12 mouse cellular contexts compared by ENCODE assay signal in the genomic region with DNA sequence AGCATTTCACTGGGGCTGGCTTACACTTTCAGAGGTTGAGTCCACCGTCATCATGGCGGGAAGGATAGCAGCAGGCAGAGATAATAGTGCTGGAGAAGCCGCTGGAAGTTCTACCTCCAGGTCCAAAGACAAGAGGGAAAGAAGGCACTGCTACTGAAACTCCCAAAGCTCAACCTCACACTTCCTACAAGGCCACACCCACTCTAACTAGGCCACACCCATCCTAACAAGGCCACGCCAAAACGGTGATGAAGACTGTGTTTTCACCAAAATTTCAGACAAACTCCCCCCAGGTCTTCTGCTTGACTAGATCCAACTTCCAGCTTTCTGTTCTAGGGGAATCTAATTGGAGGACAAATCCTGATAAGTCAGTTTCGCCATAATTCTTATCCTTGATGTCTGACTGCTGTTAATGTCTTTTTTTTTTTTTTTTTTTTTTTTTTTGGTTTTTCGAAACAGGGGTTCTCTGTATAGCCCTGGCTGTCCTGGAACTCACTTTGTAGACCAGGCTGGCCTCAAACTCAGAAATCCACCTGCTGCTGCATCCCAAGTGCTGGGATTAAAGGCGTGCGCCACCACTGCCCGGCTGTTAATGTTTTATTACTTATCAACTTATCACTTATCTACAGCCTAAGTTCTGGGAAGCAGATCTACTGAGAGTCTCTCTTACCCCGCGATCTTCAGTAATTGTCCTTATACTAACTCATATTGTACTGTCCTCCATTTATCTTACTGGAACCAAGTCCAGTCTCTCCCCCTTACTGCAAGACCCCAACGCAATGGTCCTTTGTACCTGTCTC. TPM values are rescaled to one million over a fixed set of nuclear protein-coding genes. Genes with fewer than 3 reads are reported as not detected.
DNase-seq lines count a peak whose midpoint lies in the region; ATAC-seq lines count a peak whose summit lies in the region.
"Had no signal": no experiment of that assay in that cellular context is flagged by ENCODE, and none has a peak within 500 bp of the region (broad histone marks: within the 10 kb centered on the region; RNA-seq: fewer than 3 reads in every experiment).

No protein-coding gene starts in this region.

- DNase-seq in cerebellum, adult 9-11 months: peak; percentile 12
- DNase-seq in cerebellum, adult 18-20 months: no peak
- DNase-seq in limb, embryonic 11.5 days (ENCODE audit: low spot score): no peak
- no peak for DNase-seq in limb, embryonic 10.5 days (ENCODE audit: low spot score)
- no peak for DNase-seq in adrenal gland, adult (ENCODE audit: inconsistent age in 2 of 2, low spot score in 1 of 2)
- no peak for DNase-seq in thymus, postnatal 0 days (ENCODE audit: low spot score)

- no peak overlapping the region for H3K4me3 ChIP-seq in limb, embryonic 11.5 days (ENCODE audit: low read depth, low read length)
- no peak overlapping the region for H3K4me3 ChIP-seq in limb, embryonic 10.5 days
- no peak overlapping the region for H3K4me3 ChIP-seq in neural tube, embryonic 13.5 days

- no peak overlapping the region for H3K9ac ChIP-seq in limb, embryonic 11.5 days (ENCODE audit: low read length)
- no peak overlapping the region for H3K9ac ChIP-seq in neural tube, embryonic 13.5 days

- no peak overlapping the region for H3K4me2 ChIP-seq in limb, embryonic 11.5 days (ENCODE audit: low read depth, severe bottlenecking)
- H3K4me2 ChIP-seq in neural tube, embryonic 13.5 days: no peak overlapping the region

- 0 out of 2 replicates have a peak, but pooled peaks have one; percentile 24 for ATAC-seq in limb, embryonic 11.5 days (ENCODE audit: insufficient number of reproducible peaks, low FRiP score, low TSS enrichment, low read depth)
- ATAC-seq in granulocyte monocyte progenitor cell, adult 5-6 weeks (replicated peaks; ENCODE audit: poor library complexity, severe bottlenecking): 0 out of 2 replicates have a peak, but pooled peaks have one; percentile 13
- ATAC-seq in neural tube, embryonic 13.5 days (ENCODE audit: low read depth): 0 out of 2 replicates have a peak, but pooled peaks have one; percentile 16

- no peaks in the 10 kb centered on the region for H3K9me3 ChIP-seq in limb, embryonic 11.5 days (ENCODE audit: control insufficient read depth, low read length)
- H3K9me3 ChIP-seq in limb, embryonic 10.5 days (replicated peaks): no peaks in the 10 kb centered on the region
- H3K9me3 ChIP-seq in neural tube, embryonic 13.5 days: no peaks in the 10 kb centered on the region

- no peaks in the 10 kb centered on the region for H3K27me3 ChIP-seq in limb, embryonic 11.5 days (ENCODE audit: control insufficient read depth, insufficient read depth, low read length)
- no peaks in the 10 kb centered on the region for H3K27me3 ChIP-seq in limb, embryonic 10.5 days (ENCODE audit: low read depth, poor library complexity, severe bottlenecking)
- no peaks in the 10 kb centered on the region for H3K27me3 ChIP-seq in neural tube, embryonic 13.5 days

- no peak overlapping the region for H3K27ac ChIP-seq in limb, embryonic 11.5 days (replicated peaks; ENCODE audit: low read depth, low read length)
- no peak overlapping the region for H3K27ac ChIP-seq in limb, embryonic 10.5 days
- no peak overlapping the region for H3K27ac ChIP-seq in neural tube, embryonic 13.5 days (replicated peaks)

- 75% methylated on average over 13 of the region's 13 CpGs for WGBS in limb, embryonic 11.5 days
- WGBS in limb, embryonic 10.5 days: 76% methylated on average over 13 of the region's 13 CpGs
- WGBS in neural tube, embryonic 13.5 days: 78% methylated on average over 12 of the region's 13 CpGs

- H3K36me3 ChIP-seq in limb, embryonic 11.5 days (ENCODE audit: control insufficient read depth, insufficient read depth, low read length): 0 out of 2 replicates have a peak, but pooled peaks cover 2% of the 10 kb centered on the region
- peaks cover 24% of the 10 kb centered on the region for H3K36me3 ChIP-seq in limb, embryonic 10.5 days
- peaks cover 22% of the 10 kb centered on the region for H3K36me3 ChIP-seq in neural tube, embryonic 13.5 days

- peaks cover 5% of the 10 kb centered on the region; the same call in 1 of the 2 replicates for H3K4me1 ChIP-seq in limb, embryonic 11.5 days (ENCODE audit: control insufficient read depth, insufficient read depth, low read length)
- H3K4me1 ChIP-seq in limb, embryonic 10.5 days: peaks cover 10% of the 10 kb centered on the region
- H3K4me1 ChIP-seq in neural tube, embryonic 13.5 days (replicated peaks): peaks cover 14% of the 10 kb centered on the region

RNA-seq across cellular contexts. Expression of gene Rbm45, which starts 0.7 kb away (rescaled TPM):
- polyA plus RNA-seq in limb, embryonic 11.5 days (2014; fragmentation: Nextera tagmentation; extraction: Ambion mirVana): 16.3 and 16.8 TPM in 2 replicates
- polyA plus RNA-seq in limb, embryonic 10.5 days (2016; fragmentation: Nextera tagmentation; extraction: Ambion mirVana): 13.8 and 14.2 TPM in 2 replicates
- 20.0 and 21.8 TPM in 2 replicates for total RNA-seq in granulocyte monocyte progenitor cell, adult 5-6 weeks (2014; fragmentation: Nextera tagmentation)
- 45.1 and 49.8 TPM in 2 replicates for total RNA-seq in granulocyte monocyte progenitor cell, adult 5-6 weeks (2017)
- polyA plus RNA-seq in neural tube, embryonic 13.5 days (2015; fragmentation: Nextera tagmentation; extraction: Ambion mirVana): 20.3 and 21.7 TPM in 2 replicates
- polyA plus RNA-seq in thymus, postnatal 0 days (2015; fragmentation: Nextera tagmentation; extraction: Ambion mirVana): 25.1 and 25.4 TPM in 2 replicates

RNA-seq across cellular contexts. Expression of gene Cyct, which starts 8.8 kb away (rescaled TPM):
- not detected in 2 replicates for polyA plus RNA-seq in limb, embryonic 11.5 days (2014; fragmentation: Nextera tagmentation; extraction: Ambion mirVana)
- polyA plus RNA-seq in limb, embryonic 10.5 days (2016; fragmentation: Nextera tagmentation; extraction: Ambion mirVana): not detected in 2 replicates
- total RNA-seq in granulocyte monocyte progenitor cell, adult 5-6 weeks (2014; fragmentation: Nextera tagmentation): not detected in 2 replicates
- not detected in 2 replicates for total RNA-seq in granulocyte monocyte progenitor cell, adult 5-6 weeks (2017)
- polyA plus RNA-seq in neural tube, embryonic 13.5 days (2015; fragmentation: Nextera tagmentation; extraction: Ambion mirVana): not detected in 2 replicates
- polyA plus RNA-seq in thymus, postnatal 0 days (2015; fragmentation: Nextera tagmentation; extraction: Ambion mirVana): not detected in 2 replicates
- total RNA-seq: adrenal gland, postnatal 14 days; heart, postnatal 14 days; neutrophil, adult 5-6 weeks had no signal
- polyA plus RNA-seq: stomach, embryonic 16.5 days had no signal

RNA-seq across cellular contexts. Expression of gene Pde11a, which starts 30.5 kb away (rescaled TPM):
- polyA plus RNA-seq in limb, embryonic 11.5 days (2014; fragmentation: Nextera tagmentation; extraction: Ambion mirVana): 0.31 and 0.52 TPM in 2 replicates
- 0.11 and 0.25 TPM in 2 replicates for polyA plus RNA-seq in limb, embryonic 10.5 days (2016; fragmentation: Nextera tagmentation; extraction: Ambion mirVana)
- not detected in 2 replicates for total RNA-seq in granulocyte monocyte progenitor cell, adult 5-6 weeks (2014; fragmentation: Nextera tagmentation)
- not detected in 2 replicates for total RNA-seq in granulocyte monocyte progenitor cell, adult 5-6 weeks (2017)
- 1.8 and 2.5 TPM in 2 replicates for polyA plus RNA-seq in neural tube, embryonic 13.5 days (2015; fragmentation: Nextera tagmentation; extraction: Ambion mirVana)
- 1.5 and 2.8 TPM in 2 replicates for polyA plus RNA-seq in thymus, postnatal 0 days (2015; fragmentation: Nextera tagmentation; extraction: Ambion mirVana)
- total RNA-seq: neutrophil, adult 5-6 weeks had no signal

RNA-seq across cellular contexts. Expression of gene Osbpl6, which starts 37.2 kb away (rescaled TPM):
- 15.3 and 16.2 TPM in 2 replicates for polyA plus RNA-seq in limb, embryonic 11.5 days (2014; fragmentation: Nextera tagmentation; extraction: Ambion mirVana)
- 19.2 and 19.3 TPM in 2 replicates for polyA plus RNA-seq in limb, embryonic 10.5 days (2016; fragmentation: Nextera tagmentation; extraction: Ambion mirVana)
- total RNA-seq in granulocyte monocyte progenitor cell, adult 5-6 weeks (2014; fragmentation: Nextera tagmentation): not detected in 2 replicates
- total RNA-seq in granulocyte monocyte progenitor cell, adult 5-6 weeks (2017): not detected in 2 replicates
- 27.2 and 27.7 TPM in 2 replicates for polyA plus RNA-seq in neural tube, embryonic 13.5 days (2015; fragmentation: Nextera tagmentation; extraction: Ambion mirVana)
- 10.1 and 10.8 TPM in 2 replicates for polyA plus RNA-seq in thymus, postnatal 0 days (2015; fragmentation: Nextera tagmentation; extraction: Ambion mirVana)
- total RNA-seq: neutrophil, adult 5-6 weeks had no signal
